Mouse (Mus musculus): ENCODE results near the gene Nufip2.

DNA sequence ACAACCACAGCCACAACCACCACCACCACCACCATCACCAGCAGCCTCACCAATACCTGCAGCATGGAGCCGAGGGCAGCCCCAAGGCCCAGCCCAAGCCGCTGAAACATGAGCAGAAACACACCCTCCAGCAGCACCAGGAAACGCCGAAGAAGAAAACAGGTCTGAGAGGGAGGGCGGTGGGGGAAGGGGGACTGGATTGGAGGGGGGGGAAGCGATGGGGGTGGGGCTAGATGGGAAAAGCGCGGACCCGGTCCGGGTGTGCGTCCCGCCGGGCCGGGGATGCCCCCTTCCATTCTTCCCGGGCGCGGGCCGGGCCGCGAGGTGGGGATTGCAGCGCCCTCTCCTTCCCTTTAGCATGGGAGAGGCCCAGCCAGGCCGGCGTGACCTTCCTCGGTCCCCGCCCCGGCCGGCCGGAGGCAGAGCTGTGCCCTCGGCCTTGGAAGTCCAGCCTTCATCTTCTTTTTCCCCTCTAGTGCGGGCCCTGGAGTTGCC lies 438 bp downstream of the Nufip2 start:
- no peak for TF ChIP-seq CTCF (IDR thresholded peaks at IDR 0.05 in 2 of 3, conservative IDR thresholded peaks at IDR 0.05 in 1 of 3; ENCODE audit: control insufficient read depth in 1 of 3, insufficient read depth in 1 of 3, low read depth in 2 of 3, low read length in 3 of 3, poor library complexity in 1 of 3, severe bottlenecking in 1 of 3)
- TF ChIP-seq NELFE (IDR thresholded peaks at IDR 0.05; ENCODE audit: low read depth, low read length) = no peak
- no peak for TF ChIP-seq MEF2A (IDR thresholded peaks at IDR 0.05; ENCODE audit: extremely low read depth, insufficient replicate concordance, low read depth, low read length, poor library complexity, severe bottlenecking)
- TF ChIP-seq POLR2AphosphoS2 (IDR thresholded peaks at IDR 0.05; ENCODE audit: low read length) = no peak
- no peak for TF ChIP-seq POLR2A (IDR thresholded peaks at IDR 0.05; ENCODE audit: control insufficient read depth in 1 of 2, insufficient read depth in 1 of 2, low read depth in 1 of 2, low read length in 2 of 2, poor library complexity in 1 of 2)
- TF ChIP-seq SMC3 (IDR thresholded peaks at IDR 0.05; ENCODE audit: low read depth, low read length) = no peak
- TF ChIP-seq MXI1 (IDR thresholded peaks at IDR 0.05; ENCODE audit: low read depth, low read length) = no peak
